Mouse (Mus musculus) spleen, postnatal 10 days (tissue): Measurements from ENCODE around the gene Fam57b.
"Not testable (repeated sequence)": the region's sequence is repeated elsewhere in the genome, so short reads cannot be mapped to it uniquely, and the experiment has no call there.

Experiments used
- DNase-seq, 2 experiments: peaks; one replicate each; pipeline ENCODE4 v3.0.0; 2021 to 2022; ENCODE audit warnings: low spot score in 2 of 2

Fam57b gene

GRCm38 (mm10) chr7:126778147-126778546 is 19.3 kb upstream of the Fam57b start:
- DNase-seq, result no peak

GRCm38 (mm10) chr7:126779101-126779500 is 18.4 kb upstream of the Fam57b start:
- not testable (repeated sequence) for DNase-seq

GRCm38 (mm10) chr7:126779983-126780970 is 17.2 kb upstream of the Fam57b start:
- DNase-seq, result peak; percentile 89 to 95

- DNase-seq, result no peak
These were observed 16.4 kb upstream of the Fam57b start, which contains the start of gene Tbx6 for GRCm38 (mm10) chr7:126780971-126781635. Tbx6 (plus strand) TSS chr7:126781483.

GRCm38 (mm10) chr7:126781661-126782370 is 15.7 kb upstream of the Fam57b start:
- no peak for DNase-seq

GRCm38 (mm10) chr7:126782693-126783092 is 14.8 kb upstream of the Fam57b start:
- no peak for DNase-seq

GRCm38 (mm10) chr7:126784469-126784868 is 13.0 kb upstream of the Fam57b start:
- no peak for DNase-seq

- DNase-seq, result no peak
These were observed 12.4 kb upstream of the Fam57b start for GRCm38 (mm10) chr7:126785056-126785455.

GRCm38 (mm10) chr7:126786142-126786541 is 11.3 kb upstream of the Fam57b start:
- no peak for DNase-seq

- no peak for DNase-seq
These were observed 8.3 kb upstream of the Fam57b start for GRCm38 (mm10) chr7:126789141-126789540.

- DNase-seq, result peak; percentile 87 to 99
These were observed 5.4 kb upstream of the Fam57b start, which contains the start of gene Ppp4c for GRCm38 (mm10) chr7:126791851-126792720. Ppp4c (minus strand) TSS chr7:126792496.

GRCm38 (mm10) chr7:126792721-126793443 is 4.6 kb upstream of the Fam57b start:
- DNase-seq, result peak in 1 of 2 experiments; percentile 25

GRCm38 (mm10) chr7:126793456-126794270 is 3.8 kb upstream of the Fam57b start:
- no peak for DNase-seq

- DNase-seq, result no peak
These were observed 3.2 kb upstream of the Fam57b start for GRCm38 (mm10) chr7:126794271-126794605.

GRCm38 (mm10) chr7:126795387-126796317 is 1.8 kb upstream of the Fam57b start:
- no peak for DNase-seq

GRCm38 (mm10) chr7:126796350-126796932 is 1.0 kb upstream of the Fam57b start:
- peak in 1 of 2 experiments; percentile 67 for DNase-seq

- DNase-seq, result peak; percentile 62 to 72
These were observed 920 bp downstream of the Fam57b start for GRCm38 (mm10) chr7:126798127-126799049.
